Mouse (Mus musculus): Measurements from ENCODE around the gene Krt80. TPM values are rescaled to one million over a fixed set of nuclear protein-coding genes. Genes with fewer than 3 reads are reported as not detected.

The Krt80 gene
- polyA plus RNA-seq, 1 experiment from 2014 or later: 0.10 TPM

DNA sequence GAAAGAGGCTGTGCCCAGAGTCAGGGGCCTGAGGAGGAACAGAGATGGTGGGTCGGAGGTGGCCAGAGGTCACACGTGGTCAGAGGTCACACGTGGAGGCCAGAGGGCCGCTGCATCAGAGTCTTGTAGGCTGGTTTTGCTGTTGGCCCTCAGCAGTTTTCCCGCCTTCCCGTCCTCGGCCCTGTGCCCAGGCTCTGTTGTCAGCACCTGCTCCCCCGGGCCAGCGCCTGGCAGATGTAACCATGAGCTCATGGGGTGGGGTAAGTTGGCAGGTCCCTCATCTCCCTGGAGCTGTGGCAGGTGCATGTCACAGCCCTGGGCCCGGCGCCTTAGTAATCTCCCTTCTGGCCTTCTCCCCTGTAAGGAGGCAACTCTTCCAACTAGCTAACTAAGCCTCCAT is 12.8 kb upstream of the Krt80 start:
- Histone ChIP-seq H3K9ac (ENCODE audit: low read depth, low read length) (no peak overlapping the region), H3K9me3 (replicated peaks; ENCODE audit: control insufficient read depth, low read length, poor library complexity, severe bottlenecking) (no peaks in the 10 kb centered on the region), H3K4me1 (ENCODE audit: control insufficient read depth, insufficient read depth, low read length) (no peaks in the 10 kb centered on the region), H3K4me3 (ENCODE audit: low read depth, low read length) (no peak overlapping the region), H3K27ac (ENCODE audit: low read length) (no peak overlapping the region), H3K4me2 (ENCODE audit: low read length) (no peak overlapping the region), H3K36me3 (ENCODE audit: control insufficient read depth, insufficient read depth, low read length) (no peaks in the 10 kb centered on the region), H3K27me3 (ENCODE audit: control insufficient read depth, insufficient read depth, low read depth, low read length) (no peaks in the 10 kb centered on the region)
- no peak for ATAC-seq
- 76% methylated on average over 11 of the region's 11 CpGs for WGBS

DNA sequence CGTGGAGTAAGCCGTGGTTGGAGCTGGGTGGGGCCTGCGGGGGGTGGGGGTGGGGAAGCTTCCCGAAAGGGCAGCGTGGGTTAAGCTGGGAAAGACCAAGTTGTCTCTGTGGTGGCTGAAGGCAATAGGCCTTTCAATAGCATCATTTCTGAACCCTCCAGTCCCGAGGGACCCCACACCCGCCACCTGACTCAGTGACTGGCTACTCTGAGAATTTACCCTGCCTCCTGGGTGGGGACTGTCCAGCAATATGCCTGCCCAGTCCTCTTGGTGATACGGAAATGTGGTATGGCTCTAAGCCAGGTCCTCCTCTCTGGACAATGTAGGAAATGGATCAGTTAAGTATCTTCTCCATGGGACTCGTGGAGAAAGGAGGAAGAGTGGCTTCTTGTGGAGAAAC is 11.8 kb upstream of the Krt80 start:
- no peaks in the 10 kb centered on the region for H3K4me1 ChIP-seq (ENCODE audit: control insufficient read depth, insufficient read depth, low read length)

DNA sequence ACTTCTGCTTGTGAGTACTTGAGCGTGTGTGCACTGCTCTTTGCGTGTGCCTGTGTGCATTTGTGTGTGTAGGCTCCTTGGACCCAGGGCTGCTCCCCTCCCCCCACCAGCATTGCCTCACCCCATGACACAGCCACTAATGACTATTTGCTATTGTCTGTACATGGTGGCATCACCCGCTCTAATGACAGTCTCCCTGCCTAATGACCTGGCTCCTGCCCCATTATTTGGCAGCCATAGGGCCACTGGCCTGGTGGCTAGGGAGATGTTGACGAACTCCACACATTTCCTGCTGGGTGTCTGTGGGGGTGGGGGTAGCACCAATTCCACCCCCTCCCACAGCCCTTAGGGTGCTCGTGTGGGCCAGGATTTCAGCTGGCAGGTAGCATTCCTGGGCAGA is 8.7 kb upstream of the Krt80 start:
- Histone ChIP-seq H3K4me1 (ENCODE audit: control insufficient read depth, insufficient read depth, low read length) (no peaks in the 10 kb centered on the region), H3K27me3 (ENCODE audit: control insufficient read depth, insufficient read depth, low read depth, low read length) (no peaks in the 10 kb centered on the region), H3K36me3 (ENCODE audit: control insufficient read depth, insufficient read depth, low read length) (no peaks in the 10 kb centered on the region), H3K4me2 (ENCODE audit: low read length) (no peak overlapping the region), H3K27ac (ENCODE audit: low read length) (no peak overlapping the region), H3K4me3 (ENCODE audit: low read depth, low read length) (no peak overlapping the region), H3K9me3 (replicated peaks; ENCODE audit: control insufficient read depth, low read length, poor library complexity, severe bottlenecking) (no peaks in the 10 kb centered on the region), H3K9ac (ENCODE audit: low read depth, low read length) (no peak overlapping the region)
- WGBS: 79% methylated on average over 5 of the region's 5 CpGs
- ATAC-seq: no peak

More for the DNA sequence above, 11.8 kb upstream of the Krt80 start:
- no peaks in the 10 kb centered on the region for H3K36me3 ChIP-seq (ENCODE audit: control insufficient read depth, insufficient read depth, low read length)
- H3K9ac ChIP-seq (ENCODE audit: low read depth, low read length): no peak overlapping the region
- no peaks in the 10 kb centered on the region for H3K27me3 ChIP-seq (ENCODE audit: control insufficient read depth, insufficient read depth, low read depth, low read length)
- no peak for ATAC-seq
- WGBS: 63% methylated on average over 9 of the region's 9 CpGs
- no peaks in the 10 kb centered on the region for H3K9me3 ChIP-seq (replicated peaks; ENCODE audit: control insufficient read depth, low read length, poor library complexity, severe bottlenecking)
- H3K27ac ChIP-seq (ENCODE audit: low read length): no peak overlapping the region
- H3K4me2 ChIP-seq (ENCODE audit: low read length): no peak overlapping the region
- H3K4me3 ChIP-seq (ENCODE audit: low read depth, low read length): no peak overlapping the region

GRCm38 (mm10) chr15:101376776-101377061 is 6.8 kb upstream of the Krt80 start:
- no peak for ATAC-seq
- 77% methylated on average over 5 of the region's 5 CpGs for WGBS
- H3K27ac ChIP-seq (ENCODE audit: low read length): no peak overlapping the region
- H3K4me1 ChIP-seq (ENCODE audit: control insufficient read depth, insufficient read depth, low read length): no peaks in the 10 kb centered on the region
- H3K36me3 ChIP-seq (ENCODE audit: control insufficient read depth, insufficient read depth, low read length): no peaks in the 10 kb centered on the region
- H3K4me2 ChIP-seq (ENCODE audit: low read length): no peak overlapping the region
- no peak overlapping the region for H3K4me3 ChIP-seq (ENCODE audit: low read depth, low read length)
- H3K9me3 ChIP-seq (replicated peaks; ENCODE audit: control insufficient read depth, low read length, poor library complexity, severe bottlenecking): no peaks in the 10 kb centered on the region
- H3K9ac ChIP-seq (ENCODE audit: low read depth, low read length): no peak overlapping the region
- no peaks in the 10 kb centered on the region for H3K27me3 ChIP-seq (ENCODE audit: control insufficient read depth, insufficient read depth, low read depth, low read length)

GRCm38 (mm10) chr15:101375956-101376775 is 6.2 kb upstream of the Krt80 start:
- no peak for ATAC-seq
- Histone ChIP-seq H3K27me3 (ENCODE audit: control insufficient read depth, insufficient read depth, low read depth, low read length) (no peaks in the 10 kb centered on the region), H3K4me1 (ENCODE audit: control insufficient read depth, insufficient read depth, low read length) (no peaks in the 10 kb centered on the region), H3K9me3 (replicated peaks; ENCODE audit: control insufficient read depth, low read length, poor library complexity, severe bottlenecking) (no peaks in the 10 kb centered on the region), H3K4me2 (ENCODE audit: low read length) (no peak overlapping the region), H3K9ac (ENCODE audit: low read depth, low read length) (no peak overlapping the region), H3K4me3 (ENCODE audit: low read depth, low read length) (no peak overlapping the region), H3K27ac (ENCODE audit: low read length) (no peak overlapping the region), H3K36me3 (ENCODE audit: control insufficient read depth, insufficient read depth, low read length) (no peaks in the 10 kb centered on the region)
- WGBS: 72% methylated on average over 6 of the region's 6 CpGs

DNA sequence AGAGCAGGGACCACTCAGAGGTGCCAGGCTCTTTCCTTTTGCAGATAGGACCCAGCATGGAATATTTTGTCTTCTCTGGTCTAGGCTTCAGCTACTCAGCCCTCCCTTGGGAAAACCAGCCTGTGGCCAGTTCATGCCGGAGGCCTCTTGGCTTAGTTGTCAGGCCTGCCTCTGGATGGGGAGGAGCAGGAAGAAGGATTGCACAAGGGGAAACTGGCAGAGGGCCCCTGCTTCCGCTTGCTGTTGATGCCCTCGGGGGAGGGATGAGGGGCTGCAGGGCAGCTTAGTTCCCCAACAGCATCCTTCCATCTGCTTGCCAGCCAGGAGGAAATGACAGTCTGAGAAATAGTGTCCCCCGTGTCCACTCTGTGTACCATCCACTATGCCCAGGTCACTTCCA is 4.9 kb upstream of the Krt80 start:
- no peak overlapping the region for H3K4me2 ChIP-seq (ENCODE audit: low read length)
- WGBS: 69% methylated on average over 4 of the region's 4 CpGs
- no peaks in the 10 kb centered on the region for H3K36me3 ChIP-seq (ENCODE audit: control insufficient read depth, insufficient read depth, low read length)
- no peaks in the 10 kb centered on the region for H3K27me3 ChIP-seq (ENCODE audit: control insufficient read depth, insufficient read depth, low read depth, low read length)
- H3K4me1 ChIP-seq (ENCODE audit: control insufficient read depth, insufficient read depth, low read length): no peaks in the 10 kb centered on the region
- no peak overlapping the region for H3K27ac ChIP-seq (ENCODE audit: low read length)
- no peak overlapping the region for H3K9ac ChIP-seq (ENCODE audit: low read depth, low read length)
- ATAC-seq: no peak
- no peaks in the 10 kb centered on the region for H3K9me3 ChIP-seq (replicated peaks; ENCODE audit: control insufficient read depth, low read length, poor library complexity, severe bottlenecking)
- H3K4me3 ChIP-seq (ENCODE audit: low read depth, low read length): no peak overlapping the region

GRCm38 (mm10) chr15:101373286-101373898 is 3.4 kb upstream of the Krt80 start:
- no peak for ATAC-seq
- no peak overlapping the region for H3K4me2 ChIP-seq (ENCODE audit: low read length)
- H3K9me3 ChIP-seq (replicated peaks; ENCODE audit: control insufficient read depth, low read length, poor library complexity, severe bottlenecking): no peaks in the 10 kb centered on the region
- no peaks in the 10 kb centered on the region for H3K36me3 ChIP-seq (ENCODE audit: control insufficient read depth, insufficient read depth, low read length)
- WGBS: 83% methylated on average over 16 of the region's 16 CpGs
- no peak overlapping the region for H3K27ac ChIP-seq (ENCODE audit: low read length)
- H3K4me3 ChIP-seq (ENCODE audit: low read depth, low read length): no peak overlapping the region
- no peaks in the 10 kb centered on the region for H3K27me3 ChIP-seq (ENCODE audit: control insufficient read depth, insufficient read depth, low read depth, low read length)
- no peaks in the 10 kb centered on the region for H3K4me1 ChIP-seq (ENCODE audit: control insufficient read depth, insufficient read depth, low read length)
- H3K9ac ChIP-seq (ENCODE audit: low read depth, low read length): no peak overlapping the region

DNA sequence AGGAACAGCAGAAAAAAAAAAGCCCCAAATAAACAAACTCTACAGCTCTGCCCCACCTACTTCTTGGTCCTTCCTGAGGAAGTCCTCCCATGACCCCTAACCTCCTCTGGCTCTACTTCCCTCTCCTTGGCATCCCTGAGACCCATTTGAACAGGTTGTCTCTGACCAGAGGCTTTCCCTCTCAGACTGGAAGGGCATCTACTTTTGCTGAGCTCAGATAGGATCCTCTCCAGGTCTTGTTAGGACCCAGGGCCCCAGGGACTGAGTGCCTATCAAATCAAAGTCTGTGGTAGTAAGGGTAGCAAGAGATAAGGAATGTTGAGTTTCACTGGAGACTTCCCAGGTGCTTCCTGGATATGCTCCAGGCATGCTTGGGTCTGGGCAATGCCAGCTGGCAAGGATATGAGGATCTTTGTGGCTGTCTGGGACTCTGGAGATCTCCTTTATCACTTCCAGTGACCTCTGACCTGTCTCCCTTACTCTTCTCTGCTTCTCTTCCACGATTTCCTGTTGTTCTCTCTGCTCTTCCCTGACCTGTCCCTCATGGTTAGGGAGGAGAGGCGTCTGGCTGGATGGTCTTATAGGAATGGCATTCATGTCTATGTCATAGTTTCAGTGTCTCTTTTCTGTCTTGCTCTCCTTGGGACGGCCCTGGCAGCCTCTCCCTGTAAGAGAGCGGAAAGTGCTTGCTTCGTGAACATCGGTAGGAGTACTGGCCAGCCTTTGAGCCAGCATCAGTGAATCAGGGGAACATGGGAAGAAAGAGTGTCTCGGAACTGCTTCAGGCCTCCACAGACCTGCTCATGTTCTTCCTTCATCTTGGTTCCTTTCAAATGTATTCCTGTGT is 2.4 kb upstream of the Krt80 start:
- no peaks in the 10 kb centered on the region for H3K4me1 ChIP-seq (ENCODE audit: control insufficient read depth, insufficient read depth, low read length)
- no peak overlapping the region for H3K27ac ChIP-seq (ENCODE audit: low read length)
- H3K27me3 ChIP-seq (ENCODE audit: control insufficient read depth, insufficient read depth, low read depth, low read length): no peaks in the 10 kb centered on the region
- no peak overlapping the region for H3K4me2 ChIP-seq (ENCODE audit: low read length)
- ATAC-seq: no peak
- H3K9ac ChIP-seq (ENCODE audit: low read depth, low read length): no peak overlapping the region
- H3K9me3 ChIP-seq (replicated peaks; ENCODE audit: control insufficient read depth, low read length, poor library complexity, severe bottlenecking): no peaks in the 10 kb centered on the region
- 75% methylated on average over 7 of the region's 7 CpGs for WGBS
- H3K36me3 ChIP-seq (ENCODE audit: control insufficient read depth, insufficient read depth, low read length): no peaks in the 10 kb centered on the region
- H3K4me3 ChIP-seq (ENCODE audit: low read depth, low read length): no peak overlapping the region

All from midbrain, embryonic 16.5 days (tissue).